Mouse (Mus musculus) MEL (cell line): ENCODE results near the gene Rab11fip5. TPM values are rescaled to one million over a fixed set of nuclear protein-coding genes. Genes with fewer than 3 reads are reported as not detected.
A peak's percentile ranks its signal among the peaks of the same experiment; 100 is the strongest.

Experiments used
- DNase-seq: peaks from one replicate; pipeline ENCODE4 v3.0.0; 2011; ENCODE audit warnings: low read depth, low spot score
- H3K27ac ChIP-seq: 2 replicates; pipeline ENCODE4 v1.5.1; 2012; ENCODE audit warnings: low read depth, mild to moderate bottlenecking, control low read depth, low read length, moderate library complexity; ENCODE audit not compliant: control insufficient read depth
- H3K27me3 ChIP-seq, 2 experiments: fragments of 150-350 bp in 1 of 2; sonication (generic) in 1 of 2; 2 replicates each; pipeline ENCODE4 v1.6.1; 2012; ENCODE audit warnings: low read length in 2 of 2, mild to moderate bottlenecking in 2 of 2, improper control_type of control experiment in 1 of 2, moderate library complexity in 1 of 2; ENCODE audit not compliant: insufficient read depth in 2 of 2, control insufficient read depth in 1 of 2
- H3K36me3 ChIP-seq, 2 experiments: 2 replicates each; pipeline ENCODE4 v1.6.1; 2012 to 2014; ENCODE audit warnings: low read length in 2 of 2, improper control_type of control experiment in 1 of 2, inconsistent platforms in 1 of 2, mild to moderate bottlenecking in 1 of 2; ENCODE audit not compliant: insufficient read depth in 2 of 2, control insufficient read depth in 1 of 2
- H3K4me1 ChIP-seq, 2 experiments: fragments of 150-350 bp in 1 of 2; sonication (generic) in 1 of 2; 2 replicates each; pipeline ENCODE4 v1.6.1; 2012; ENCODE audit warnings: low read length in 2 of 2, improper control_type of control experiment in 1 of 2, mild to moderate bottlenecking in 1 of 2; ENCODE audit not compliant: insufficient read depth in 2 of 2, control insufficient read depth in 1 of 2
- H3K4me3 ChIP-seq, 2 experiments: fragments of 150-350 bp in 1 of 2; sonication (generic) in 1 of 2; 2 replicates each; pipeline ENCODE4 v1.5.1; 2012; ENCODE audit warnings: low read depth in 2 of 2, low read length in 2 of 2, mild to moderate bottlenecking in 2 of 2, moderate library complexity in 2 of 2, control low read depth in 1 of 2, improper control_type of control experiment in 1 of 2; ENCODE audit not compliant: control insufficient read depth in 1 of 2, insufficient read depth in 1 of 2
- H3K79me2 ChIP-seq: 2 replicates; pipeline ENCODE4 v1.6.1; 2012; ENCODE audit warnings: mild to moderate bottlenecking, low read length, moderate library complexity; ENCODE audit not compliant: control insufficient read depth, poor library complexity, insufficient read depth
- H3K9ac ChIP-seq: 2 replicates; pipeline ENCODE4 v1.6.1; 2012; ENCODE audit warnings: low read depth, mild to moderate bottlenecking, control low read depth, low read length, moderate library complexity; ENCODE audit not compliant: control insufficient read depth, poor library complexity, severe bottlenecking
- H3K9me3 ChIP-seq: fragments of 150-350 bp; sonication (generic); replicated peaks from 2 replicates; pipeline ENCODE4 v1.6.1; 2012; ENCODE audit warnings: mild to moderate bottlenecking, low read length, improper control_type of control experiment, moderate library complexity; ENCODE audit not compliant: insufficient read depth
- BHLHE40 ChIP-seq: IDR thresholded peaks from 2 replicates; pipeline ENCODE4 v1.6.1; 2012; ENCODE audit warnings: low read depth, mild to moderate bottlenecking, inconsistent platforms, low read length, improper control_type of control experiment, borderline replicate concordance
- CHD1 ChIP-seq: IDR thresholded peaks from 2 replicates; pipeline ENCODE4 v1.6.1; 2012; ENCODE audit warnings: low read depth, mild to moderate bottlenecking, inconsistent platforms, low read length, improper control_type of control experiment
- CTCF ChIP-seq, 3 experiments: IDR thresholded peaks in 2 of 3; conservative IDR thresholded peaks in 1 of 3; 2 replicates each; pipeline ENCODE4 v1.5.1; 2011 to 2012; ENCODE audit warnings: low read length in 3 of 3, low read depth in 2 of 3, mild to moderate bottlenecking in 2 of 3, improper control_type of control experiment in 1 of 3, inconsistent platforms in 1 of 3, mixed read lengths in 1 of 3, moderate library complexity in 1 of 3; ENCODE audit not compliant: control insufficient read depth in 1 of 3, insufficient read depth in 1 of 3, poor library complexity in 1 of 3, severe bottlenecking in 1 of 3
- E2F4 ChIP-seq: IDR thresholded peaks from 2 replicates; pipeline ENCODE4 v1.6.1; 2011; ENCODE audit warnings: low read depth, low read length, improper control_type of control experiment, borderline replicate concordance
- ELF1 ChIP-seq: IDR thresholded peaks from 2 replicates; pipeline ENCODE4 v1.6.1; 2014; ENCODE audit warnings: low read depth, mild to moderate bottlenecking, inconsistent platforms, low read length, improper control_type of control experiment, moderate library complexity
- EP300 ChIP-seq, 2 experiments: IDR thresholded peaks; 2 replicates each; pipeline ENCODE4 v1.6.1; 2011; ENCODE audit warnings: improper control_type of control experiment in 2 of 2, low read length in 2 of 2, low read depth in 1 of 2, mild to moderate bottlenecking in 1 of 2
- ETS1 ChIP-seq: IDR thresholded peaks from 2 replicates; pipeline ENCODE4 v1.6.1; 2012; ENCODE audit warnings: low read depth, mild to moderate bottlenecking, inconsistent platforms, low read length, improper control_type of control experiment, moderate library complexity
- GABPA ChIP-seq: IDR thresholded peaks from 2 replicates; pipeline ENCODE4 v1.6.1; 2012; ENCODE audit warnings: low read depth, mild to moderate bottlenecking, inconsistent platforms, low read length, improper control_type of control experiment, moderate library complexity
- GATA1 ChIP-seq: IDR thresholded peaks from 2 replicates; pipeline ENCODE4 v1.6.1; 2011; ENCODE audit warnings: low read depth, low read length, improper control_type of control experiment
- HCFC1 ChIP-seq: IDR thresholded peaks from 2 replicates; pipeline ENCODE4 v1.6.1; 2012; ENCODE audit warnings: low read depth, mild to moderate bottlenecking, inconsistent platforms, low read length, improper control_type of control experiment, moderate library complexity
- JUND ChIP-seq: IDR thresholded peaks from 2 replicates; pipeline ENCODE4 v1.6.1; 2011; ENCODE audit warnings: low read depth, mild to moderate bottlenecking, improper control_type of control experiment, low read length
- MAFK ChIP-seq: IDR thresholded peaks from 2 replicates; pipeline ENCODE4 v1.6.1; 2011; ENCODE audit warnings: low read depth, mild to moderate bottlenecking, low read length, improper control_type of control experiment, borderline replicate concordance
- MAX ChIP-seq: IDR thresholded peaks from 2 replicates; pipeline ENCODE4 v1.6.1; 2011; ENCODE audit warnings: low read length, improper control_type of control experiment
- MAZ ChIP-seq: IDR thresholded peaks from 2 replicates; pipeline ENCODE4 v1.6.1; 2012; ENCODE audit warnings: low read depth, mild to moderate bottlenecking, inconsistent platforms, low read length, improper control_type of control experiment
- MEF2A ChIP-seq: IDR thresholded peaks from 2 replicates; pipeline ENCODE4 v1.6.1; 2014; ENCODE audit warnings: low read depth, mild to moderate bottlenecking, inconsistent platforms, low read length, improper control_type of control experiment; ENCODE audit not compliant: poor library complexity, insufficient replicate concordance, severe bottlenecking; ENCODE audit errors: extremely low read depth
- MXI1 ChIP-seq: IDR thresholded peaks from 2 replicates; pipeline ENCODE4 v1.6.1; 2011; ENCODE audit warnings: mild to moderate bottlenecking, low read depth, low read length, improper control_type of control experiment
- MYB ChIP-seq: IDR thresholded peaks from 2 replicates; pipeline ENCODE4 v1.6.1; 2011; ENCODE audit warnings: mild to moderate bottlenecking, low read depth, low read length, improper control_type of control experiment
- NELFE ChIP-seq: IDR thresholded peaks from 2 replicates; pipeline ENCODE4 v1.6.1; 2011; ENCODE audit warnings: low read depth, low read length, improper control_type of control experiment
- NRF1 ChIP-seq: IDR thresholded peaks from 2 replicates; pipeline ENCODE4 v1.6.1; 2014; ENCODE audit warnings: low read depth, mild to moderate bottlenecking, inconsistent platforms, low read length, improper control_type of control experiment, moderate library complexity; ENCODE audit not compliant: poor library complexity, insufficient read depth, severe bottlenecking
- POLR2A ChIP-seq, 2 experiments: IDR thresholded peaks; 2 replicates each; pipeline ENCODE4 v1.6.1; 2011 to 2012; ENCODE audit warnings: low read length in 2 of 2, mild to moderate bottlenecking in 2 of 2, control low read depth in 1 of 2, improper control_type of control experiment in 1 of 2, low read depth in 1 of 2, moderate library complexity in 1 of 2; ENCODE audit not compliant: control insufficient read depth in 1 of 2, insufficient read depth in 1 of 2, poor library complexity in 1 of 2
- POLR2AphosphoS2 ChIP-seq: IDR thresholded peaks from 2 replicates; pipeline ENCODE4 v1.6.1; 2011; ENCODE audit warnings: low read length, improper control_type of control experiment
- POLR2AphosphoS5 ChIP-seq: IDR thresholded peaks from 2 replicates; pipeline ENCODE4 v1.6.1; 2012; ENCODE audit warnings: low read depth, borderline replicate concordance, mild to moderate bottlenecking, inconsistent platforms, low read length, moderate library complexity, mixed read lengths
- RAD21 ChIP-seq: IDR thresholded peaks from 2 replicates; pipeline ENCODE4 v1.6.1; 2011; ENCODE audit warnings: mild to moderate bottlenecking, low read depth, low read length, improper control_type of control experiment
- RCOR1 ChIP-seq: IDR thresholded peaks from 2 replicates; pipeline ENCODE4 v1.6.1; 2012; ENCODE audit warnings: low read depth, mild to moderate bottlenecking, inconsistent platforms, low read length, improper control_type of control experiment
- SIN3A ChIP-seq: IDR thresholded peaks from 2 replicates; pipeline ENCODE4 v1.6.1; 2012; ENCODE audit warnings: low read length, improper control_type of control experiment, inconsistent platforms
- SMC3 ChIP-seq: IDR thresholded peaks from 2 replicates; pipeline ENCODE4 v1.6.1; 2011; ENCODE audit warnings: low read depth, low read length, improper control_type of control experiment
- TAL1 ChIP-seq: IDR thresholded peaks from 2 replicates; pipeline ENCODE4 v1.6.1; 2012; ENCODE audit warnings: mild to moderate bottlenecking, inconsistent platforms, low read length, moderate library complexity, mixed read lengths
- TBP ChIP-seq: IDR thresholded peaks from 2 replicates; pipeline ENCODE4 v1.8.0; 2011; ENCODE audit warnings: low read depth, low read length, improper control_type of control experiment
- TCF12 ChIP-seq: IDR thresholded peaks from 2 replicates; pipeline ENCODE4 v1.6.1; 2014; ENCODE audit warnings: low read depth, mild to moderate bottlenecking, inconsistent platforms, low read length, improper control_type of control experiment, moderate library complexity
- UBTF ChIP-seq: IDR thresholded peaks from 2 replicates; pipeline ENCODE4 v1.6.1; 2012; ENCODE audit warnings: low read depth, mild to moderate bottlenecking, inconsistent platforms, low read length, improper control_type of control experiment, moderate library complexity, borderline replicate concordance; ENCODE audit not compliant: insufficient read depth
- USF1 ChIP-seq: IDR thresholded peaks from 2 replicates; pipeline ENCODE4 v1.6.1; 2014; ENCODE audit warnings: low read depth, mild to moderate bottlenecking, inconsistent platforms, low read length, improper control_type of control experiment, moderate library complexity
- USF2 ChIP-seq, 2 experiments: IDR thresholded peaks; 2 replicates each; pipeline ENCODE4 v1.6.1; 2011 to 2012; ENCODE audit warnings: improper control_type of control experiment in 2 of 2, low read length in 2 of 2, borderline replicate concordance in 1 of 2, inconsistent platforms in 1 of 2, low read depth in 1 of 2, mild to moderate bottlenecking in 1 of 2; ENCODE audit not compliant: insufficient read depth in 1 of 2
- ZC3H11A ChIP-seq: IDR thresholded peaks from 2 replicates; pipeline ENCODE4 v1.6.1; 2012; ENCODE audit warnings: low read depth, mild to moderate bottlenecking, inconsistent platforms, low read length, improper control_type of control experiment
- ZKSCAN1 ChIP-seq: IDR thresholded peaks from 2 replicates; pipeline ENCODE4 v1.6.1; 2012; ENCODE audit warnings: low read depth, mild to moderate bottlenecking, inconsistent platforms, low read length, improper control_type of control experiment, moderate library complexity
- ZMIZ1 ChIP-seq: IDR thresholded peaks from 2 replicates; pipeline ENCODE4 v1.6.1; 2012; ENCODE audit warnings: low read depth, mild to moderate bottlenecking, inconsistent platforms, low read length, improper control_type of control experiment, moderate library complexity
- ZNF384 ChIP-seq: IDR thresholded peaks from 2 replicates; pipeline ENCODE4 v1.6.1; 2012; ENCODE audit warnings: low read depth, mild to moderate bottlenecking, inconsistent platforms, low read length, improper control_type of control experiment
- polyA plus RNA-seq, 2 experiments: library from polyadenylated mRNA; stranded (reverse) in 1 of 2; unstranded in 1 of 2; fragments of >175 nt in 1 of 2; fragments of >200 nt in 1 of 2; gene quantifications; 2 replicates each; pipeline versions ENCODE4 v1.2.1 to v1.2.4; 2012; ENCODE audit warnings: low replicate concordance in 2 of 2, low read depth in 1 of 2; ENCODE audit not compliant: insufficient read length in 2 of 2, insufficient read depth in 1 of 2, missing spikeins in 1 of 2
- total RNA-seq: library from RNA; depleted of rRNA; stranded (reverse); fragments of 300-350 nt; gene quantifications from 2 replicates; pipeline ENCODE4 v1.2.3, GENCODE M21; 2012

Gene Rab11fip5
- total and polyA plus RNA-seq, 3 experiments, result 3.3 to 8.5 TPM; not detected in 1

DNA sequence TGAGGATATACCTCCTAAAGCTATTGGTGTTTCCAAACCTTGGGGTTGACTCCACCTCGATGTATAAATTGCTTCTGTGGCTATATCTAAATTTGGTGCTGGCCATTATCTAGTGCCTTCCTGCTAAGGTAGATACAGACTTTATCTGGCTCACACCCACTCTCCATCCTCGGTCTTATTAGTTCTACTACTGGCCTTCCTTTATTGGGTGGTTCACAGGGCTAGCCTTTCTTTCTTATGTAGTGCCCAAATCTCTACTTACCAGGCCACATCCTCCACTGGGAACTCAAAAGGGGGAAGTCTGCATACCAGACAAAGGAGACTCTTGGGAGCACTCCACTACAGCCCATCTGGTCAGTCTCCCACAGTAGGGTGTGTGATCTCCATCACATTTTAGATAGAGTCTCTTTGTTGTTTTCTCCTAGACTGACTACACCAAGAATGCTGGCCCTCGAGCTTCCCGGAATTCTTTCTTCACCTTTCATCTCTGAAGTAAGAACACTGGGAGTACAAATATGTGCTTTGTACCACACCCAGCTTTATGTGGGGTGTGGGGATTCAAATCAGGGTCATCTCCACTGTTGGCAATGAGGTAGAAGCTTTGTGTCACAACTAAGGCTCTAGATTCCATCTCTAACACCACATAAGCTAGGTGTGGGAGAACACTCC is 2.8 kb upstream of the Rab11fip5 start:
- Histone ChIP-seq H3K79me2 (no peaks in the 10 kb centered on the region; the same call in 1 of the 2 replicates), H3K36me3 (peaks cover 0 to 26% of the 10 kb centered on the region in 2 experiments; a peak in 2 of 4 replicates), H3K27ac (peak overlapping the region; percentile 17; the same call in 1 of the 2 replicates), H3K9me3 (no peaks in the 10 kb centered on the region), H3K27me3 (no peaks in the 10 kb centered on the region), H3K4me1 (peaks cover 11 to 44% of the 10 kb centered on the region in 2 experiments), H3K9ac (no peak overlapping the region), H3K4me3 (no peak overlapping the region)
- DNase-seq, result peak; percentile 54
- TF ChIP-seq USF1 (no peak), CTCF (IDR thresholded peaks at IDR 0.05 in 2 of 3, conservative IDR thresholded peaks at IDR 0.05 in 1 of 3; ENCODE audit: control insufficient read depth in 1 of 3, insufficient read depth in 1 of 3, low read depth in 2 of 3, low read length in 3 of 3, poor library complexity in 1 of 3, severe bottlenecking in 1 of 3) (no peak), TAL1 (peak; percentile 37; the same call in 1 of the 2 replicates), GABPA (no peak), HCFC1 (no peak), MXI1 (no peak), MAFK (peak; percentile 33; the same call in 1 of the 2 replicates), ELF1 (no peak), POLR2AphosphoS5 (no peak), SMC3 (no peak), E2F4 (no peak), GATA1 (peak; percentile 91), POLR2AphosphoS2 (no peak), MEF2A (peak; percentile 75; the same call in 1 of the 2 replicates), BHLHE40 (no peak), ZNF384 (no peak), NELFE (no peak), JUND (no peak), ZMIZ1 (no peak), ZC3H11A (no peak), MAZ (no peak), CHD1 (no peak), POLR2A (IDR thresholded peaks at IDR 0.05; ENCODE audit: control insufficient read depth in 1 of 2, insufficient read depth in 1 of 2, low read depth in 1 of 2, low read length in 2 of 2, poor library complexity in 1 of 2) (no peak), USF2 (IDR thresholded peaks at IDR 0.05; ENCODE audit: borderline replicate concordance in 1 of 2, insufficient read depth in 1 of 2, low read depth in 1 of 2, low read length in 2 of 2) (no peak), SIN3A (peak; percentile 18; the same call in 1 of the 2 replicates), MAX (no peak), TBP (no peak), EP300 (IDR thresholded peaks at IDR 0.05; ENCODE audit: low read depth in 1 of 2, low read length in 2 of 2) (peak; percentile 68 to 78; a peak in 3 of 4 replicates), MYB (no peak), NRF1 (no peak), RCOR1 (no peak), ZKSCAN1 (no peak), ETS1 (0 out of 2 replicates have a peak, but pooled peaks have one; percentile 32), TCF12 (peak; percentile 61), UBTF (no peak), RAD21 (no peak)
